Mouse (Mus musculus): ENCODE data around the gene Cyp2ab1.

- TF ChIP-seq POLR2A (IDR thresholded peaks at IDR 0.05; ENCODE audit: low read depth, low read length), result no peak
- TF ChIP-seq MEF2A (IDR thresholded peaks at IDR 0.05; ENCODE audit: borderline replicate concordance, low read depth, low read length), result no peak
- TF ChIP-seq CTCF (conservative IDR thresholded peaks at IDR 0.05 in 1 of 2, IDR thresholded peaks at IDR 0.05 in 1 of 2; ENCODE audit: low read depth in 2 of 2, low read length in 2 of 2), result no peak
- no peak for TF ChIP-seq SIN3A (IDR thresholded peaks at IDR 0.05; ENCODE audit: low read length)
- no peak for TF ChIP-seq RCOR1 (conservative IDR thresholded peaks at IDR 0.05; ENCODE audit: low read depth, low read length)
- no peak for TF ChIP-seq TCF12 (IDR thresholded peaks at IDR 0.05; ENCODE audit: low read depth, low read length)
- no peak for TF ChIP-seq USF2 (conservative IDR thresholded peaks at IDR 0.05; ENCODE audit: low read depth, low read length)
- TF ChIP-seq MAX (IDR thresholded peaks at IDR 0.05; ENCODE audit: low read length), result no peak
- TF ChIP-seq ZKSCAN1 (IDR thresholded peaks at IDR 0.05; ENCODE audit: borderline replicate concordance, low read depth, low read length), result no peak
- no peak for TF ChIP-seq ZC3H11A (IDR thresholded peaks at IDR 0.05; ENCODE audit: low read depth, low read length)
- no peak for TF ChIP-seq JUND (conservative IDR thresholded peaks at IDR 0.05; ENCODE audit: low read depth, low read length)
- TF ChIP-seq ZMIZ1 (IDR thresholded peaks at IDR 0.05; ENCODE audit: low read depth, low read length), result no peak
Measured at GRCm38 (mm10) chr16:20300076-20300475, 25.1 kb downstream of the Cyp2ab1 start.
